Mouse (Mus musculus) embryonic fibroblast, embryonic 13.5 days (primary cell): Measurements from ENCODE around the gene Dlgap4.

Source experiments
- CTCF ChIP-seq: IDR thresholded peaks from 2 replicates; pipeline ENCODE4 v1.5.1; 2011; ENCODE audit warnings: mild to moderate bottlenecking, control low read depth, low read length, moderate library complexity, borderline replicate concordance; ENCODE audit not compliant: insufficient read depth
- POLR2A ChIP-seq: IDR thresholded peaks from 2 replicates; pipeline ENCODE4 v1.6.1; 2011; ENCODE audit warnings: low read depth, mild to moderate bottlenecking, control low read depth, low read length, moderate library complexity

DNA sequence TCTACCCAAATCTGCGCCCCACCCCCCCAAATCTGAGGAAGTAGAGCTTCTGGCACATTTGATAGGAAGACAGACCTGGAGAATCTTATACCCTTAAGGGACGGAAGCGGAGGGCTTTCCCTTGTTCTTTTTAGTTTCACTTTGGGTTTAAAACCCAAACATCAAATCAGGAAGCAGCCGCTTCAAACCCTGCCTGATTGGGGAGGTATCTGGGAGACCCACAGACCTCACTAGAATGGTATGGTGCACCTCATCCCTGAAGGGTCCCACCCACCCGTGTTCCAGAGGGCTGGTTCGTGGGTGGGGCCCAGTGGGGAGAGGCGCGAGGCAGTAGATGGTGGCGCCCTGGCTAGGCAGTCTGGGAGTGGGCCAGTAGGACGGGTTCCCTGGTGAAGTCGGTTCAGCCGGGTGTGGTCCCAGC, 117.0 kb downstream of the Dlgap4 start:
- no peak for TF ChIP-seq POLR2A
- no peak for TF ChIP-seq CTCF
